Mouse (Mus musculus) hindbrain, embryonic 12.5 days (tissue): ENCODE measurements around the gene Cep164. TPM values are rescaled to one million over a fixed set of nuclear protein-coding genes. Genes with fewer than 3 reads are reported as not detected.
"Not testable (repeated sequence)": the region's sequence is repeated elsewhere in the genome, so short reads cannot be mapped to it uniquely, and the experiment has no call there.

Experiments
- ATAC-seq: fragments of 200-750 bp; cut with Nextera tagmentation; 2 replicates; pipeline ENCODE4 v1.8.0; 2017; ENCODE audit warnings: moderate TSS enrichment; ENCODE audit not compliant: low FRiP score
- H3K27ac ChIP-seq: fragments of 300-500 bp; sonication (generic); 2 replicates; pipeline ENCODE4 v1.5.1; 2016; ENCODE audit warnings: mild to moderate bottlenecking
- H3K27me3 ChIP-seq: fragments of 300-500 bp; sonication (generic); 2 replicates; pipeline ENCODE4 v1.6.1; 2016; ENCODE audit warnings: mild to moderate bottlenecking
- H3K36me3 ChIP-seq: fragments of 300-500 bp; sonication (generic); 2 replicates; pipeline ENCODE4 v1.6.1; 2016; ENCODE audit warnings: mild to moderate bottlenecking
- H3K4me1 ChIP-seq: fragments of 300-500 bp; sonication (generic); 2 replicates; pipeline ENCODE4 v1.6.1; 2016
- H3K4me2 ChIP-seq: fragments of 300-500 bp; sonication (generic); replicated peaks from 2 replicates; pipeline ENCODE4 v1.6.1; 2016; ENCODE audit warnings: mild to moderate bottlenecking
- H3K4me3 ChIP-seq: fragments of 300-500 bp; sonication (generic); 2 replicates; pipeline ENCODE4 v1.5.1; 2016; ENCODE audit warnings: mild to moderate bottlenecking
- H3K9ac ChIP-seq: fragments of 300-500 bp; sonication (generic); 2 replicates; pipeline ENCODE4 v1.6.1; 2016; ENCODE audit warnings: mild to moderate bottlenecking, moderate library complexity
- H3K9me3 ChIP-seq: fragments of 300-500 bp; sonication (generic); replicated peaks from 2 replicates; pipeline ENCODE4 v1.6.1; 2016; ENCODE audit warnings: mild to moderate bottlenecking
- WGBS: fragments of 180-500 bp; shearing (Covaris S2); methylation state at CpG from one replicate; pipeline ENCODE4 v1.1.7; 2016; 5-methylcytosine and 5-hydroxymethylcytosine counted together
- polyA plus RNA-seq: library from polyadenylated mRNA; unstranded; fragments of >200 nt; fragmentation: Nextera tagmentation; extraction: Ambion mirVana; gene quantifications from 2 replicates; pipeline ENCODE4 v1.2.1, GENCODE M21; 2016

Cep164 gene
- polyA plus RNA-seq, 1 experiment from 2014 or later, result 18.8 TPM

DNA sequence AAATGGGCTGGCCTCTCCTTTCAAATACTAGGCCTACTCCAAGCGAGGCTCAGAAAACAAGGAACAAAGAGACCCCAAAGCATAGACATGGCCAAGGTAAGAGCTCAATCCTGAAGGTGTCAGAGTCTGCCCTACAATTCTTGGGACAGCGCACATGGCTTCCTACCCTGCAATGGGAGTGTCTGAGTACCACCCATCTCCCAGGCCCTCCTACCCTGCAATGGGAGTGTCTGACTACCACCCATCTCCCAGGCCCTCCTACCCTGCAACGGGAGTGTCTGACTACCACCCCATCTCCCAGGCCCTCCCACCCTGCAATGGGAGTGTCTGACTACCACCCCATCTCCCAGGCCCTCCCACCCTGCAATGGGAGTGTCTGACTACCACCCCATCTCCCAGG, 52.3 kb downstream of the Cep164 start:
- H3K9ac ChIP-seq, ATAC-seq, H3K4me3 ChIP-seq, H3K4me1 ChIP-seq, H3K9me3 ChIP-seq, H3K27ac ChIP-seq, H3K27me3 ChIP-seq, H3K4me2 ChIP-seq: not testable (repeated sequence)
- 73% methylated on average over 3 of the region's 3 CpGs for WGBS
- H3K36me3 ChIP-seq, result peaks cover 55% of the 10 kb centered on the region

DNA sequence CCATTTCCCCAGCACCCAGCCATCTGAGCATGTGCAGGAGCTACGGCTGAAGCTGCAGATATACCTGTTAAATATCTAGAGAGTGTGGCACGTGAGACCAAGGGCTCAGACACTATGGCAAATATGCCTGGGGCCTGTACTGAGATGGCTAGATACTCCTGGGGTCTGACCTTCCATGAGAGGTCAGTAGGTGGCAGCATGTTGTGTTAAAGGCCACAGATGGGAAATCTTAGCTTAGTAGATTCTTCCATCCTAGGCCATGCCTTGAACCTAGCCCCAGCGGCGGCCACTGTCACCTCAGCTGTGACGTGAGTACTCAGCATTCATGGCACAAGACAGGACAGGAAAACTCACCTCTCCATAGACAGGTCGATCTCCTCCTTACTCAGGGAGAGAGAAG, 54.4 kb downstream of the Cep164 start:
- Histone ChIP-seq H3K9ac (no peak overlapping the region), H3K4me2 (no peak overlapping the region)
- no peak for ATAC-seq

DNA sequence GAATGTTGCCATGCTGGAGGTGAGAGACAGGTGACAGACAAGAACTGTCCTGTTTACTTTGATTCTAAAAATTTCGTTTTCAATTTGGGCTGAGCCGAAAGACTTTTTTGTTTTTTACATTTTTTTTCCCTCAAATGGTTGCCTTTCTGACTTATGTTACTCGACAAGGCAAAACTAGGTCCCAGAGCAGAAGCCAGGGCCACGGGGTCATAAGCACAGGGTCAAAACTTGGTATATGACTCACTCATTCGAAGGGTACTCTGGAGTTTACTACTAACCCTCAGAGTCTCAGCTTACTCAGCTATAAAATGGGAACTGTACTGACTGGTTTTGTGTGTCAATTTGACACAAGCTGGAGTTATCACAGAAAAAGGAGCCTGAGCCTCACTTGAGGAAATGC, 58.9 kb downstream of the Cep164 start:
- Histone ChIP-seq H3K9ac (no peak overlapping the region), H3K27me3 (no peaks in the 10 kb centered on the region), H3K9me3 (no peaks in the 10 kb centered on the region), H3K4me2 (no peak overlapping the region), H3K27ac (no peak overlapping the region), H3K4me3 (no peak overlapping the region), H3K4me1 (no peaks in the 10 kb centered on the region), H3K36me3 (peaks cover 49% of the 10 kb centered on the region)
- 93% methylated on average over 5 of the region's 5 CpGs for WGBS
- ATAC-seq, result no peak

More for the DNA sequence above, 54.4 kb downstream of the Cep164 start:
- Histone ChIP-seq H3K4me3 (no peak overlapping the region), H3K27me3 (no peaks in the 10 kb centered on the region), H3K27ac (no peak overlapping the region), H3K36me3 (peaks cover 68% of the 10 kb centered on the region), H3K4me1 (no peaks in the 10 kb centered on the region), H3K9me3 (no peaks in the 10 kb centered on the region)
- WGBS, result 87% methylated on average over 6 of the region's 6 CpGs

DNA sequence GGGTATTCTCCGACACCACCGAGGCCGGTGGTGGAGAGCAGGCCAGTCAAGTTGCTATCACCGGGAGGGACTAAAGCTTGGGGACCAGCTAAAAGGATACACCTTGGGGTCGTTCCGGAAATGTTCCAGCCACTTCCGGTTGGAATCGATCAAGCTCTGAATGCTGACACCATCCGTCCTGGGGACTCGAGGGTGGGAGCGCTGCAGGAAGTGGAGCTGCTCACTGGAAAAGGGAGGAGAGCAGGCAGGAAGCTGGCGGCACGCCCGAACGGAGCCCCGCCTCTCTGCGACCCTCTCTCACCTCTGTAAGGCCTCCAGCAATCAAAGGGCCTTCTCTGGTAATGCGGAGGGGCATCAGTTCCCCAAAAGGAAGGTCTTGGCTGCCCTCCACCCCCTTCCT, 60.1 kb downstream of the Cep164 start:
- no peak overlapping the region for H3K4me3 ChIP-seq
- H3K27me3 ChIP-seq, result no peaks in the 10 kb centered on the region
- no peak overlapping the region for H3K9ac ChIP-seq
- WGBS, result 85% methylated on average over 18 of the region's 18 CpGs
- no peak overlapping the region for H3K27ac ChIP-seq
- H3K36me3 ChIP-seq, result peaks cover 38% of the 10 kb centered on the region
- no peaks in the 10 kb centered on the region for H3K4me1 ChIP-seq
- no peaks in the 10 kb centered on the region for H3K9me3 ChIP-seq
- no peak for ATAC-seq
- no peak overlapping the region for H3K4me2 ChIP-seq

DNA sequence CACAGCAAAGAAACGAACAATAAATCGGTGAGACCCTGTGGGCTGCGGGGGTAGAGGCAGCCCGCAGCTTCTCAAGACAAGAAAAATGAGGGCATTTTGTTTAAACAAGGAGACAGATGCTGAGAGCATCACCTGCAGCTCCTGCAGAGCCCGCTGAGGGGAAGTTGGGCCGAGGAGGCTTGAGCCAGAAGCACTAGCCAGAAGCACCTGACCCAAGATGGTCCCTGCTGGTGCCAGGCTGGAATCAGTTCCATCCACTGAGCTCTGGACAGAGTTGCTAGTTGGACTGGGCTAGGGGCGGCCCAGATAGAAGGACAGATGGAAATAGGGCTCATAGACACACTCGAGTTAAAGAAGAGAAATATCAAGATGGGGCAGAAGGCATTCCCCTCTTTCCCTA, 61.3 kb downstream of the Cep164 start:
- Histone ChIP-seq H3K4me3 (no peak overlapping the region), H3K27me3 (no peaks in the 10 kb centered on the region), H3K36me3 (peaks cover 35% of the 10 kb centered on the region), H3K27ac (no peak overlapping the region), H3K9me3 (no peaks in the 10 kb centered on the region), H3K9ac (no peak overlapping the region), H3K4me1 (no peaks in the 10 kb centered on the region), H3K4me2 (no peak overlapping the region)
- 89% methylated on average over 8 of the region's 8 CpGs for WGBS
- no peak for ATAC-seq

DNA sequence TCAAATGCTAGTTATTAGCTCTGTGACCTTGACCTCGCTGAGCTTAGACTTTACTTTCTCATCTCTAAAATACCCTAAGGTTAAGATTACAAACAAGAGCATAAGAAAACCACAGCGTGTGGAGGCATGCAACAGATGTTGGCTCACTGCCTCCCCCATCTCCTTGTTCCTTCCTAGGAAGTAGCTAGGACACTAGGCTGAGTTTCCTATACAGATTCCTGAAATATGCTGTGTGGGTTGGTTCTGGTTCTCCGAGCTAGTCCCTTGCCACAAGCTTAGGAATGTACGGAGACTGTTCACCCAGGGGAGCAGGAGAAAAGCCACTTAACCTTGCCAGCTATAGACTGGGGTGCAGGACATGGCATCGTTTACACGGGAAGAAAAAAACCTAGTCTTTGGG, 62.3 kb downstream of the Cep164 start:
- Histone ChIP-seq H3K27ac (no peak overlapping the region), H3K9me3 (no peaks in the 10 kb centered on the region), H3K4me3 (no peak overlapping the region), H3K27me3 (no peaks in the 10 kb centered on the region), H3K36me3 (peaks cover 26% of the 10 kb centered on the region), H3K9ac (no peak overlapping the region), H3K4me1 (no peaks in the 10 kb centered on the region), H3K4me2 (no peak overlapping the region)
- ATAC-seq, result no peak
- 82% methylated on average over 6 of the region's 6 CpGs for WGBS

DNA sequence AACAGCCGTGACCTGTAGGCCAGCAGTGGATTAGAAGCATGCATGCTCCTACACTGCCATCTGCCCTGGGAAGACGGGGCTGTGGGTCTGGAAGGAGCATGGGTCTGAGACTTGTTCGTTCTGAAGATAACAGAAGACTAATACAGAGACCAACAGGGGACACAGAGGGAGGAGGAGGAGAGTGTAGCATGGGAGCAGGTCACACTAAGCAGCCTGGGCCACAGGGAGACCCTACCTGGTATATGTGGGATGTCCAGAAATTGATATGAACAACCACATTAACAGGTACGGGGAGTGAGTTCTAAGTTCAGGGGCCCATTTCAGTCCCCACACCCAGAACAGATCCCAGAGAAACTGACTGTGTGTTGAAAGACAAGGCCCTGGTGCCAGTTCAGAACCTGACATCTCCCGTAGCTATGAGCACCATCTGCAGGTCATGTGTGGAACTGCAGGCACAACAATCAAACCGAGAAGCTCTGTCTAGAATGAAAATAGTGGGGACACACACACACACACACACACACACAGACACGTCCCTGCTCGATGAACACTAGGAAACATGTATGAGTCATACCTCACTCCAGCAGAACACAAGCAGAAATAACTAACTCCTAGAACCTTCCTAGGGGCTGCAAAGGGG, 73.9 kb downstream of the Cep164 start:
- no peak overlapping the region for H3K9ac ChIP-seq

DNA sequence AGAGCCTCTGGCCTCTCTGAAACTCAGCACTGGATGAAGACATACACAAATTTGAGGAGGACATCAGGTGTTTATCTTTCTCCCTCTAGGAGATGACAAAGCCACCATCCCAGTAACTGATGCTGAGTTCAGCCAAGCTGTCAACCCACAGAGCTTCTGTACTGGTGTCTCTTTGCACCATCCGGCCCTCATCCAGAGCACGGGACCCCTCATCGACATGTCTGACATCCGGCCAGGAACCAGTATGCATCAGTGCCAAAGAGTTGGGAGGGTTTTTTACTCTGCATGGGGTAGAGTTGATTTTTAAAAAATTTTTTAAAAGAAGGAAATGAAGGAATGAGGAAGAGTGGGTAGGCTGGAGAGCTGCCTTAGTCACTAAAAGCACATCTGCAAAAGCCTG, 78.6 kb downstream of the Cep164 start:
- H3K9me3 ChIP-seq, result no peaks in the 10 kb centered on the region
- H3K36me3 ChIP-seq, result no peaks in the 10 kb centered on the region
- H3K4me2 ChIP-seq, result no peak overlapping the region
- no peaks in the 10 kb centered on the region for H3K4me1 ChIP-seq
- no peaks in the 10 kb centered on the region for H3K27me3 ChIP-seq
- 90% methylated on average over 4 of the region's 4 CpGs for WGBS
- ATAC-seq, result no peak
- H3K9ac ChIP-seq, result no peak overlapping the region
- H3K4me3 ChIP-seq, result no peak overlapping the region
- H3K27ac ChIP-seq, result no peak overlapping the region

More for the DNA sequence above, 73.9 kb downstream of the Cep164 start:
- no peak overlapping the region for H3K27ac ChIP-seq
- 43% methylated on average over 8 of the region's 8 CpGs for WGBS
- no peak overlapping the region for H3K4me3 ChIP-seq
- H3K4me1 ChIP-seq, result no peaks in the 10 kb centered on the region
- H3K4me2 ChIP-seq, result no peak overlapping the region
- no peaks in the 10 kb centered on the region for H3K36me3 ChIP-seq
- ATAC-seq, result no peak
- no peaks in the 10 kb centered on the region for H3K9me3 ChIP-seq
- no peaks in the 10 kb centered on the region; the same call in 1 of the 2 replicates for H3K27me3 ChIP-seq

DNA sequence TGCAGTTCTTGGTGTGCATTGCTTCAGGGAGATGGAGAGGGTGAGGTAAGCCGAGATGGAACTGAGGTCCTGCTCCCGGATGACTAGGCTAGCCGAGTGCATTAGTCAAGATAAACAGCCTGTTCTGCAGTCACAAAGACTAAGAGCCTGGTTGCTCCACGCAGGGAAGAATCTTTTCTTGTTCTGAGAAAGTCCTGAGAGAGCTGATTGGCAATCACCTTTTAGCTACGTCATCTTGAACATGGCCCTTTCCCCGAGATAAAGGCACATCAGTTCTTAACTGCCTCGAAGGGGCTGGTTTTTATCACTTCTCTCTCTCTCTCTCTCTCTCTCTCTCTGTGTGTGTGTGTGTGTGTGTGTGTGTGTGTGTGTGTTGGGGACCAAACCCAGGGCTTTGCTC, 83.0 kb downstream of the Cep164 start:
- 69% methylated on average over 7 of the region's 7 CpGs for WGBS
- no peaks in the 10 kb centered on the region for H3K36me3 ChIP-seq
- no peak for ATAC-seq
- 0 out of 2 replicates have a peak, but pooled peaks cover under 1% of the 10 kb centered on the region for H3K4me1 ChIP-seq
- no peaks in the 10 kb centered on the region for H3K9me3 ChIP-seq
- H3K9ac ChIP-seq, result no peak overlapping the region
- peaks cover 7% of the 10 kb centered on the region; the same call in 1 of the 2 replicates for H3K27me3 ChIP-seq
- no peak overlapping the region for H3K4me3 ChIP-seq
- no peak overlapping the region for H3K27ac ChIP-seq
- no peak overlapping the region for H3K4me2 ChIP-seq

DNA sequence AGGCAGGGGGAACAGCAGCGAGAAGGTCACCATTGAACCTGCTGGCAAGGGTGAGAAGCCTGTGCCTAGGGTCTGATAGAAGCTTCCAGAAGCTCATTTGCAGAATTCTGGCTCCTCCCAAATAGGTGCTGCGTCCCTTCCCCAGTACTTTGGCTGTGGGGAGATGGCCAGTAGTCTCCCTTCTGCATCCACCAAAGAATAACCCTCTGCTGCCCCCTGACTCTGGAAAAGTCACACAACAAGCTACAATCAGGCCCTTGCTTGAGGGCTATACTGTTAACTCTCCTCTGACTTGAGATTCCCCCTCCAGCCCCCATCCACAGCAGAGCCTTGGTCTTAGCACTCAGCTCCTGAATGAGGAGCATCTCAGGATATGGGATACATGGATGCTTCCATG, 87.9 kb downstream of the Cep164 start:
- H3K36me3 ChIP-seq, result no peaks in the 10 kb centered on the region
- H3K4me2 ChIP-seq, result no peak overlapping the region
- no peaks in the 10 kb centered on the region for H3K9me3 ChIP-seq
- no peak overlapping the region for H3K9ac ChIP-seq
- H3K4me1 ChIP-seq, result peaks cover 16% of the 10 kb centered on the region
- no peak overlapping the region for H3K27ac ChIP-seq
- H3K4me3 ChIP-seq, result no peak overlapping the region
- peaks cover 7% of the 10 kb centered on the region; the same call in 1 of the 2 replicates for H3K27me3 ChIP-seq
- WGBS, result 65% methylated on average over 2 of the region's 2 CpGs
- ATAC-seq, result no peak

DNA sequence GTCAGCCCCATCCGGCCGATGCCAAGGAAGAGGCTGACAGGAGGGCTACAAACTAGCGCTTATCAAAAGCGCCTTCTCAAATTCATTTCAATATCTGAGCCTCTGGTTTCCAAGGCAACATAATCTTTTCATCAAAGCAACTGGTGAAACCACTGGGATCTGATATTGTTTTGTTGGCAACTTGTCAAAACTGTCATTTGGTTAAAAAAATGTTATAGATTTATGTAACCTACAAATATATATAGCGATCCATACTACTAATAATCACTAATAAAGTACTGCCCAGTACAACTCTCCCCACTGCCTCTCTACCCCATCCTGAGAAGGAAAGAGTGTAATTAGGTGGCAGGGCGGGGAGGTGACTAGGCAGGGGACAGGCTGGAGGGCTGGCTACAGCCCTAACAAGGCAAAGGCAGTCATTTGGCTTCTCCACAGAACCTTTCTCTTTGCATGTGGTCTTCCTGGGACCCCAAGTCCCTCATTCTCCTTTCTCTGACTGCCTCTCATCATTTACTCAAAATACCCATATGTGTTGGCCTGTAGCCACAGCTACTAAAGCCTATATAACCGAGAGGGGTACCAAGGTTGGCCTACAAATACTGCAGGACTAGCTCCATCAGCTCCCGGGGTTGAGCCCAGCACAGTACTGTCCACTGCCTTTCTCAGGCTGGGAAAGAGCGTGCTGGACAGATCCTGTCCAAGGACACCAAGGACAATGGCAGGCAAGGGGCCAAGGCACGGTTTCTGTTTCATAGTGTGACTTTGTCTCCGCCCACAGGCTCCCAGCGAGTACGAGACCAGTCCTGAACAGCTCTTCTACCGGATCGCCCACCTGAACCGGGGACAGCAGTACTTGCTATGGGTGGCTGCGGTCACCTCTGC, 88.5 kb downstream of the Cep164 start:
- peaks cover 16% of the 10 kb centered on the region for H3K4me1 ChIP-seq
- H3K4me2 ChIP-seq, result no peak overlapping the region
- 76% methylated on average over 17 of the region's 17 CpGs for WGBS
- H3K27me3 ChIP-seq, result peaks cover 7% of the 10 kb centered on the region; the same call in 1 of the 2 replicates
- no peaks in the 10 kb centered on the region for H3K9me3 ChIP-seq
- H3K9ac ChIP-seq, result no peak overlapping the region
- no peak for ATAC-seq
- no peak overlapping the region for H3K4me3 ChIP-seq
- H3K27ac ChIP-seq, result peak overlapping the region; percentile 31; the same call in 1 of the 2 replicates
- H3K36me3 ChIP-seq, result no peaks in the 10 kb centered on the region

DNA sequence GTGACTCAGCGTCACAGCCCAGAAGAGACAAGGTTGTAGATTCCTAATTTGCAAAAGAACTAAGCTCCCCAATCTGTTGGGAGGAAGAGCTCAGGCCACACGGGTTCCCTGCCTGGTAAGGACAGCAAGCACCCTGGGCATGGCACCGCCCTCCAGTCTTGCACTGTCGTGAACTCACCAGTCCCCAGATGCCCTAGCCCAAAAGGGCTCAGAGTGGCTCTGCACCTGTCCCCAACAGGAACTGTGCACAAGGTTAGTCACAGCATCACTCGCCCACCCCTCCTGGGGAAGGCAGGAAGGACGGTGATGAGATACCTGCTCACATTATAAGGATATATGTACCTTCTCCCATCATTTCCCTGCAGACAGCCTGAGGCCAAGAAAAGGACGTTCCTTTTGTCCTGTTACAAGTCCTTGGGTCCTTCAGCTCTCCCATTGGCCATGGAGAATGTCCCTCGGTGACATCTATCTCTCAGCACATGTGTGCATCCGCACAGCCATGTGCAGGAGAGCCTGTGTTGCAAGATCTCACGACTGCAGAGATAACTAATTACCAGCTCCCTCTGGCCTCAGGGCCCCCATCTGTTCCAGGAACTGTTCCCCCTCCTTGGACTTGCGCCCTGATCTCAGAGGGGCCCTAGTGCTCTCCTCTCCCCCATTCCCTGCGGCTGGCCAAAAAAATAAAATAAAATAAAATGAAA, 89.3 kb downstream of the Cep164 start:
- Histone ChIP-seq H3K9me3 (no peaks in the 10 kb centered on the region), H3K27me3 (peaks cover 5% of the 10 kb centered on the region; the same call in 1 of the 2 replicates), H3K4me2 (no peak overlapping the region), H3K4me3 (no peak overlapping the region), H3K36me3 (no peaks in the 10 kb centered on the region), H3K4me1 (peaks cover 16% of the 10 kb centered on the region), H3K9ac (no peak overlapping the region), H3K27ac (peak overlapping the region; percentile 14; the same call in 1 of the 2 replicates)
- peak; percentile 48; the same call in 1 of the 2 replicates for ATAC-seq
- WGBS, result 67% methylated on average over 12 of the region's 12 CpGs
